Mouse (Mus musculus): ENCODE measurements at regions not wholly inside any gene's neighbourhood (a gene's known extent, or its start where the extent isn't known, plus 50 kb on each side); places are given as distances from the start of the nearest gene placed in this dataset.

DNA sequence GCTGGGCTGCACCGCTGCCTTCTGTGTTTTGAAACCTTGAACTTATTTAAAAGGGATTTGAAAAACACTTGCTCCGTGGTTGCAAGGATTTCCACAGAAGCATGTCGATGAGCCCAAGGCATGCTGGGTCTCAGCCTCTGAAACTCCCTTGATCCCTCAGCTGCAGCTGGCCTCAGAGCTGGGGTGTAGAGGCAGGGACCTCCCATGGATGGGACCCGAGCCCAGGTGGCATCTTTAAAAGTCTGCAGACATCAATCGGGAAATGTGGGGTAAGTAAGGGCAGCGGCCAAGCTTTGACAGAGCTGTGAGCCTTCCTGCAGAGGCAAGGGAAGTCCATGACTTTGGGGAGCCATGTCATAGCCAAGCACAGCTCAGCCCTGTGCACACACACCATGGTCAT is 207.1 kb downstream of the Cdc5l start:
- no peak for TF ChIP-seq POLR2AphosphoS2 (IDR thresholded peaks at IDR 0.05; ENCODE audit: low read depth, low read length)
- no peak for TF ChIP-seq CTCF (conservative IDR thresholded peaks at IDR 0.05 in 1 of 2, IDR thresholded peaks at IDR 0.05 in 1 of 2; ENCODE audit: low read depth in 2 of 2, low read length in 2 of 2)
- TF ChIP-seq EP300 (IDR thresholded peaks at IDR 0.05; ENCODE audit: low read length) = no peak
- TF ChIP-seq TBP (conservative IDR thresholded peaks at IDR 0.05; ENCODE audit: low read depth, low read length) = no peak
- TF ChIP-seq E2F4 (IDR thresholded peaks at IDR 0.05; ENCODE audit: insufficient replicate concordance, low read depth, low read length) = no peak
- TF ChIP-seq ZC3H11A (IDR thresholded peaks at IDR 0.05; ENCODE audit: low read depth, low read length) = no peak
- TF ChIP-seq USF1 (IDR thresholded peaks at IDR 0.05; ENCODE audit: low read depth, low read length) = no peak
- TF ChIP-seq POLR2A (IDR thresholded peaks at IDR 0.05; ENCODE audit: low read depth, low read length) = no peak
- no peak for TF ChIP-seq ZNF384 (IDR thresholded peaks at IDR 0.05; ENCODE audit: low read depth, low read length)
- TF ChIP-seq SIN3A (IDR thresholded peaks at IDR 0.05; ENCODE audit: low read length) = no peak
